Mouse (Mus musculus): ENCODE measurements around the gene Rbfox3.

The Rbfox3 gene

DNA sequence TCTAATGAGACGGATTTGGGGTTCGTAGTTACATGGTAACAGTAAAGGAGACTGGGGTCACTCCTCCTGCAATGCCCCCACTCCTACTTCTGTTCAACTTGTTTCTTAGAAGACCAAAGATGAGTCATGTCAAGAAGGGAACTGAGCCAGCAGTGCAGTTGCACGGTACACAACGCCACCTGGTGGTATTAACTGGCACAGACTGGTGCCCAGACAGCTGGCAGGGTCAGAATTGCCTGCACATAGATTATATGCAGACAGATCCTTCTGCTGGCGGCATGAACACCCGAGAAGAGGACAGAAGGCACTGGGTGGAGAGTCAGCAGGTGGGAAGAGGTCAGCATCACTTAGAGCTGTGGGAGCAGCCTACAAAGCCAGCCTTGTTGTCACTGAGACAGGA is 171.4 kb downstream of the Rbfox3 start:
- H3K4me1 ChIP-seq (replicated peaks; ENCODE audit: low read depth, low read length) = peaks cover 21% of the 10 kb centered on the region
- no peak overlapping the region for H3K4me3 ChIP-seq (replicated peaks; ENCODE audit: low read length)
- peaks cover 19% of the 10 kb centered on the region for H3K27me3 ChIP-seq (ENCODE audit: insufficient read depth, low read length)
- H3K9me3 ChIP-seq (ENCODE audit: low read length) = no peaks in the 10 kb centered on the region
- H3K36me3 ChIP-seq (ENCODE audit: insufficient read depth, low read length) = no peaks in the 10 kb centered on the region
- peak; percentile 73 for TF ChIP-seq CTCF (conservative IDR thresholded peaks at IDR 0.05; ENCODE audit: low read length)
- TF ChIP-seq POU5F1 (IDR thresholded peaks at IDR 0.05; ENCODE audit: borderline replicate concordance, low read length) = no peak

DNA sequence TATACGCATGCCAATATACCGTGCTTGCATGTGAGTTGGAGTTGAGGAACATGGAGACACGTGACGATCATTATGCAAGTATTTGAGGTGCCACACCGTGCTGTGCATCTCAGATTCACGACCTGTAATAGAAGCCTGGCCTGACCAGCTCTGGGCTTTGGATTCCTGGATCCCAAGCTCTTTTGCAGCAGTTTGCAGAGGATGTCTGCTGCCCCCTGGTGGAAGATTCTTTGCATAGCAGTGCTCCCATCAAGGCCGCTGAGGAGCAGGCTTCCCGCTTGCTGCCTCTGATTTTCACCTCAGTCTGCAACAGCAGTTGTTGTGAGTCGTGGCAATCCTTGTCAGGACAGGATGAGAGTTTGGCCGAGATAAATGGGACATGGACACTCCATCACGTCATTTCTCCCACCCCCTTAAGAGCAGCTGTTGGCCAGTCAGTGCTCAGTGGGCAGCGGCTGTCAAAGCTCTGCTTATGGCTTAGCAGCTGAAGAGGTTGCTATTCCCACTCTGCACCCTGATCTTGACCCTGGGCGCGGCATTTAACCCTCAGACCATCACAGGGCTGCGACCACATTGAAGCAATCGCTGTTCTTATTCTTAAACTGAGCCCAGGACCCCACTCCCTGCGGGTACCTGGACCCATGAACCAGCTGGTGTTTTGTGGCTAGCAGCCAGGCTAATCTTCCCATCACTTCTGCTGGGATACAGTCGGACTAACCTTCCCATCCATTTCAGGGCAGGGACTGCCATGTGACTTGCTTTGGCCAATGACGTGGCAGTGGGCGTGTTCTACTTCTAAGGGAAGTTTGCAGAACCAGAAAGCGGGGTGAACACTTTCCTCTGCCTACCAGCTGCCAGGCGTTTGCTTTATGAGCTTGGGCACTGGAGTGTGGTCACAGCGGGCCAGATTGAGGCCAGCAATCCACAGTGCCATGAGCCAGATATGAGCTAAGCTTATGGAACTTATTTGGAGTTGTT is 172.3 kb downstream of the Rbfox3 start:
- Histone ChIP-seq H3K27me3 (ENCODE audit: insufficient read depth, low read length) (peaks cover 11% of the 10 kb centered on the region), H3K4me3 (replicated peaks; ENCODE audit: low read length) (peak overlapping the region; percentile 69), H3K4me1 (replicated peaks; ENCODE audit: low read depth, low read length) (peaks cover 13% of the 10 kb centered on the region), H3K9me3 (ENCODE audit: low read length) (no peaks in the 10 kb centered on the region), H3K36me3 (ENCODE audit: insufficient read depth, low read length) (no peaks in the 10 kb centered on the region)
- TF ChIP-seq POU5F1 (IDR thresholded peaks at IDR 0.05; ENCODE audit: borderline replicate concordance, low read length) (no peak), CTCF (conservative IDR thresholded peaks at IDR 0.05; ENCODE audit: low read length) (peak; percentile 91), NANOG (IDR thresholded peaks at IDR 0.05; ENCODE audit: borderline replicate concordance, low read length) (no peak)

DNA sequence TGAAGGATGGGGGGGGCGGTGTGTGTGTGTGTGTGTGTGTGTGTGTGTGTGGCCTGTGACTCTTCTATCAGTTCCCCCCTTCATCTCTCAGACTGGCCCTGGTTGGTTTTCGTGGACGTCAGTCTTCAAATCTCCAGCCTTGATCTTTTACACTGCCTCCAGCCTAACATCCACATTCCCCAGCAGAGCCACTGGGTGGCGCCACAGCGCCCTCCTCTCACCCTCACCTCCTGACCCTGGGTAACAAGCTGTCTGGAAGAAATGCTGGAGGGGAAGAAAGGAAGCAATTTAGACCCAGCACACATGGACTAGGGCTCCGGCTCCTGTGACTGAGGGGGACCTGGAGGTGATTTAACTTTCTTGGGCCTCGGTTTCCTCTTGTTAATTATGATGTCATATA is 173.1 kb downstream of the Rbfox3 start:
- Histone ChIP-seq H3K27me3 (ENCODE audit: insufficient read depth, low read length) (peaks cover 6% of the 10 kb centered on the region), H3K4me1 (replicated peaks; ENCODE audit: low read depth, low read length) (peaks cover 11% of the 10 kb centered on the region)

DNA sequence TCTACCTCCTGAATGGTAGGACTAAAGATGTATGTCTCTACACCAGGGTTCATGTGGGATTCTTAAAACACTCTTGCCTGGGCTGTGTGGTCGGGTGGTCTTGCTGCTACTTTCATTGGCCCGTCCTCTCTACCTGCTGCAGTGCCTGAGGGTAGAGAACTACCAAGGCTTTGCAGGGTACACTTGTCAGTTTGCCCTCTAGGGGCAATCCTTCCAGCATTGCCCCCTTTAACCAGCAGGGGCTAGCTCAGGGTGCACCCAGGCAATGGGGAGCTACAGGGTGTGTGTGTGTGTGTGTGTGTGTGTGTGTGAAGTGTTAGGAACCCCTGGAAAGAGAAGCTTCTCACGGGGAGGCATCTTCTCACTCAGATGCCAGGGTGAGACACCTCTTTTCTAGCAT is 173.6 kb downstream of the Rbfox3 start:
- TF ChIP-seq CTCF (conservative IDR thresholded peaks at IDR 0.05; ENCODE audit: low read length) (peak; percentile 44), POU5F1 (IDR thresholded peaks at IDR 0.05; ENCODE audit: borderline replicate concordance, low read length) (no peak)
- Histone ChIP-seq H3K27me3 (ENCODE audit: insufficient read depth, low read length) (peaks cover 4% of the 10 kb centered on the region), H3K9me3 (ENCODE audit: low read length) (no peaks in the 10 kb centered on the region), H3K4me3 (replicated peaks; ENCODE audit: low read length) (no peak overlapping the region), H3K36me3 (ENCODE audit: insufficient read depth, low read length) (no peaks in the 10 kb centered on the region), H3K4me1 (replicated peaks; ENCODE audit: low read depth, low read length) (peaks cover 11% of the 10 kb centered on the region)

More for the DNA sequence above, 173.1 kb downstream of the Rbfox3 start:
- Histone ChIP-seq H3K4me3 (replicated peaks; ENCODE audit: low read length) (no peak overlapping the region), H3K36me3 (ENCODE audit: insufficient read depth, low read length) (no peaks in the 10 kb centered on the region), H3K9me3 (ENCODE audit: low read length) (no peaks in the 10 kb centered on the region)
- no peak for TF ChIP-seq NANOG (IDR thresholded peaks at IDR 0.05; ENCODE audit: borderline replicate concordance, low read length)
- TF ChIP-seq CTCF (conservative IDR thresholded peaks at IDR 0.05; ENCODE audit: low read length) = no peak; the same call in 1 of the 2 replicates
- TF ChIP-seq POU5F1 (IDR thresholded peaks at IDR 0.05; ENCODE audit: borderline replicate concordance, low read length) = no peak

DNA sequence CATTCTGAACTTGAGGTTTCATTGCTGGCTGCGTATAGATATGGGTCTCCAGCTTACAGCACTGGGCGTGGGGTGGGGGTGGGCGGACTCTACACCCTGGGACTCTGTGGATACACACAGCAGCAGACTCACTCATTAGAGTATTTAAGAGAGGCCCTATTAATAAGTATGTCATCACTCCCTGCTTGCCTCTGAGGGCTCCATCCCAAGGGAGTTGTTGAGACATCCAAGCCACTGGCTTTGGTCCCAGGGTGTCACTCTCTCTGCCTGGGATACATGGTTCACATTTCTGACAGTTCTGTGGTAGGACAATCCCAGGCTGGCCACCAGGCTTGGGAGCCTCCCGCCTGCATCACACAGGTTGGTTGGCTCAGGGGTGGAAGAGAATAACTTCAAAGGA is 174.4 kb downstream of the Rbfox3 start:
- Histone ChIP-seq H3K4me3 (replicated peaks; ENCODE audit: low read length) (no peak overlapping the region), H3K36me3 (ENCODE audit: insufficient read depth, low read length) (no peaks in the 10 kb centered on the region), H3K4me1 (replicated peaks; ENCODE audit: low read depth, low read length) (peaks cover 16% of the 10 kb centered on the region), H3K27me3 (ENCODE audit: insufficient read depth, low read length) (peaks cover 6% of the 10 kb centered on the region), H3K9me3 (ENCODE audit: low read length) (no peaks in the 10 kb centered on the region)
- TF ChIP-seq NANOG (IDR thresholded peaks at IDR 0.05; ENCODE audit: borderline replicate concordance, low read length) (no peak), CTCF (conservative IDR thresholded peaks at IDR 0.05; ENCODE audit: low read length) (no peak), POU5F1 (IDR thresholded peaks at IDR 0.05; ENCODE audit: borderline replicate concordance, low read length) (no peak)

DNA sequence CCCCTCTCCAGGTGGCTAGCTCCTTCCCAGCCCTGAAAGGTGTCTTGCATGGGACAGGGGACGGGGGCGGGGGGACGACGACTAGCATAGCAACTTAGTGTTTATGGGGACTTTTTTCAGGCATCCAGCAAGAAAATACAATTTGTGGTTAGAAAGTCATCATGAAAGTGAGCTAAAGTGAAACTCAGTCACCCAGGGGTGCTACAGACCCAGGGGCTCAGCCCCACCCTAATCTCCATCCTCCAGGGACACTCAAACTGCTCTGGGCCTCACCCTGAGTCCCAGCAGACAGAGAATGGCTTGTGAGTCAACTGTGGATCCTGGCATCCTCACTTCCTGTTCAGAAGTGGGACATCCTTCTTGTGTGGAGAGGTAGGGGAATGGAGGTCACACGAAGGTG is 179.7 kb downstream of the Rbfox3 start:
- no peak for TF ChIP-seq CTCF (conservative IDR thresholded peaks at IDR 0.05; ENCODE audit: low read length)
- TF ChIP-seq NANOG (IDR thresholded peaks at IDR 0.05; ENCODE audit: borderline replicate concordance, low read length) = no peak
- no peak for TF ChIP-seq POU5F1 (IDR thresholded peaks at IDR 0.05; ENCODE audit: borderline replicate concordance, low read length)
- peaks cover 5% of the 10 kb centered on the region; the same call in 1 of the 2 replicates for H3K9me3 ChIP-seq (ENCODE audit: low read length)
- peaks cover 38% of the 10 kb centered on the region for H3K4me1 ChIP-seq (replicated peaks; ENCODE audit: low read depth, low read length)
- H3K4me3 ChIP-seq (replicated peaks; ENCODE audit: low read length) = no peak overlapping the region
- H3K36me3 ChIP-seq (ENCODE audit: insufficient read depth, low read length) = no peaks in the 10 kb centered on the region
- H3K27me3 ChIP-seq (ENCODE audit: insufficient read depth, low read length) = peaks cover 26% of the 10 kb centered on the region

DNA sequence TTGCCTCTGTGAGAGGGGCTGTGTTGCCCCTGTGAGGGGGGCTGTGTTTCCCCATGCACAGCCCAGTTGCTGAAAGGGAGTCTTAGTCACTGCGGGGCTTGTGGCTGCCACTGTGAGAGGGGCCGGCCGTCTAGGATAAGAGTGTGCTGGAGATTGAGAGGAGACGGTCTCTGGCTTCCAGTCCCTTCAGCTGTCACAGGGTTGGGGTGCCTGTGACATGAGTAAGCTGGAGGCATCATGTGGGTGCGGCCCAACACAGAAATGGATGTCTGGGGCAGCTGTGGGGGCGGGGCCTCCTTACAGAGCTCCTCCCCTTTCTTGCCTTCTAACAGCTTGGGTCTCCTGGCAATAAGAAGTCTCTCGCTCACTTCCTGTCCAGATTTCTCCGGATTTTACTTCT is 182.0 kb downstream of the Rbfox3 start:
- Histone ChIP-seq H3K36me3 (ENCODE audit: insufficient read depth, low read length) (no peaks in the 10 kb centered on the region), H3K9me3 (ENCODE audit: low read length) (peaks cover 5% of the 10 kb centered on the region; the same call in 1 of the 2 replicates), H3K4me3 (replicated peaks; ENCODE audit: low read length) (no peak overlapping the region), H3K27me3 (ENCODE audit: insufficient read depth, low read length) (peaks cover 26% of the 10 kb centered on the region), H3K4me1 (replicated peaks; ENCODE audit: low read depth, low read length) (peaks cover 50% of the 10 kb centered on the region)
- no peak for TF ChIP-seq CTCF (conservative IDR thresholded peaks at IDR 0.05; ENCODE audit: low read length)

DNA sequence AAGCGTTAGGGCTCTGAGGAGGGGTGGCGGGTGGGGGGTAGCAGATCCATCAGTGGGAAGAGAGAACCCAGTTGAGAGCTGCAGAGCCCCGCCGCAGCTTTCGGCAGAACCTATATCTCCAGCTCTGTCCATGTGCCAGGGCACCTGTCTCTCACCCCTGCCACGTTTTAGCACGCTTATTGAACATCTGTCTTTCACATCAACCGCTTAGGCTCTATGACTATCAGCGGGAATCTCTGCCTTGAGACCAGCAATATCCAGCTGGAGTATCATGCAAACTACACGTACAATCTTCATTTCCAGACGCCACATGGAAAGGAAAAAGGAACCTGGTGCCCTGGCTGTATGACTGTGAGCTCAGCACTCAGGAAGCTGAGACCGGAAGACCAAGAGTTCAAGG is 182.6 kb downstream of the Rbfox3 start:
- peaks cover 26% of the 10 kb centered on the region for H3K27me3 ChIP-seq (ENCODE audit: insufficient read depth, low read length)
- H3K9me3 ChIP-seq (ENCODE audit: low read length) = peaks cover 5% of the 10 kb centered on the region; the same call in 1 of the 2 replicates
- TF ChIP-seq NANOG (IDR thresholded peaks at IDR 0.05; ENCODE audit: borderline replicate concordance, low read length) (no peak), CTCF (conservative IDR thresholded peaks at IDR 0.05; ENCODE audit: low read length) (no peak), POU5F1 (IDR thresholded peaks at IDR 0.05; ENCODE audit: borderline replicate concordance, low read length) (no peak)
- H3K4me3 ChIP-seq (replicated peaks; ENCODE audit: low read length) = 0 out of 2 replicates have a peak overlapping the region, but pooled peaks have one; percentile 17
- H3K4me1 ChIP-seq (replicated peaks; ENCODE audit: low read depth, low read length) = peaks cover 56% of the 10 kb centered on the region
- H3K36me3 ChIP-seq (ENCODE audit: insufficient read depth, low read length) = no peaks in the 10 kb centered on the region
